Mouse (Mus musculus): ENCODE measurements around the gene Nr4a1.

GRCm38 (mm10) chr15:101258420-101258819 lies 4.4 kb downstream of the Nr4a1 start:
- peak; percentile 7; the same call in 1 of the 2 replicates for TF ChIP-seq BHLHE40 (IDR thresholded peaks at IDR 0.05; ENCODE audit: low read depth, low read length)
- no peak for TF ChIP-seq ZKSCAN1 (IDR thresholded peaks at IDR 0.05; ENCODE audit: borderline replicate concordance, low read depth, low read length)
- TF ChIP-seq CTCF (conservative IDR thresholded peaks at IDR 0.05 in 1 of 2, IDR thresholded peaks at IDR 0.05 in 1 of 2; ENCODE audit: low read depth in 2 of 2, low read length in 2 of 2): no peak
- no peak for TF ChIP-seq PAX5 (IDR thresholded peaks at IDR 0.05; ENCODE audit: low read length)
- TF ChIP-seq POLR2A (IDR thresholded peaks at IDR 0.05; ENCODE audit: low read depth, low read length): no peak
- no peak for TF ChIP-seq POLR2AphosphoS2 (IDR thresholded peaks at IDR 0.05; ENCODE audit: low read depth, low read length)
- no peak for TF ChIP-seq ZMIZ1 (IDR thresholded peaks at IDR 0.05; ENCODE audit: low read depth, low read length)
- TF ChIP-seq RAD21 (IDR thresholded peaks at IDR 0.05; ENCODE audit: low read depth, low read length): no peak
- no peak for TF ChIP-seq CHD1 (IDR thresholded peaks at IDR 0.05; ENCODE audit: low read depth, low read length)
- TF ChIP-seq SIN3A (IDR thresholded peaks at IDR 0.05; ENCODE audit: low read length): no peak
- no peak for TF ChIP-seq EP300 (IDR thresholded peaks at IDR 0.05; ENCODE audit: low read length)

Measured in CH12.LX (cell line).